Mouse (Mus musculus): Measurements from ENCODE around the gene Syndig1l.

Syndig1l gene

GRCm38 (mm10) chr12:84674666-84675526 is 23.7 kb downstream of the Syndig1l start:
- no peak for DNase-seq (ENCODE audit: low spot score)

DNA sequence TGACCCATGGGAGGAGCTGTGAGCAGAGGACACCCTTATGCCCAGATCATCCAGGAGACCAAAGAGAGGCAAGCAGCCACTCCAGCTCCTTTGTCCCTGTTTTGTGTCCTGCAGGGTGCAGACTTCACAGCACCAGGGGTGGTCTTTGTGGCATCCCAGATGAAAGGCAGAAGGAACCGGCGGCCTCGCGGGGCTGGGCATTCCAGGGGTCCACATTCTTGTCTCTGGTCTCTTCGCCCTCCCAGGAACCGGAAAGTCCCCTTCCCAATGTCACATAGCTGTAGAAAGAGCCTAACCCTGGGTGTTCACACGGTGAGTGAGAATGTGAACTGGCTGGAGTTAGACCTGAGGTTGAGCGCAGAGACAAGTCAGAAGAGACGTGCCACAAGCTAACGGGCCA is 27.0 kb downstream of the Syndig1l start:
- DNase-seq (ENCODE audit: low spot score): no peak

- no peak for DNase-seq (ENCODE audit: low spot score)
Observed at GRCm38 (mm10) chr12:84670555-84670954, 28.1 kb downstream of the Syndig1l start.

DNA sequence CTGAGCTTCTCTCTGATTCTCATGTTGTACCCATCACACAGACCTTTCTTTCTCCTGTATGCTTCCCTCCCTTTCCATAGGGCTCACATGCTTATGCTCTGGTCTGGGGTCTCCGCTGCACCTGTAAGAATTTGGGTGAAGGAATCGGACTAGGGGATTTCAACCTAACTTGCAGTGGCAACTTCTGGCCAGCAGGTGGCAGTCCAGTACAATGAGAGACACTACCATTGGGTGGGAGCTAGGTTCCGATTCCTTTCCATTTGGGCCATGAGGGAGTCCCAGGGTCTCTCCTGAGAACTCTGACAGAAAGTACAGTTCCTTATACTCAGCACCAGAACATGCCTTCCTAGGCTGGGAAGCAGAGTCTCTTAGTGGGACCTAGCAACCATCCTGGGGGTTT is 44.7 kb downstream of the Syndig1l start:
- DNase-seq (ENCODE audit: low spot score): peak; percentile 26

GRCm38 (mm10) chr12:84650234-84650633 is 48.4 kb downstream of the Syndig1l start:
- no peak for DNase-seq (ENCODE audit: low spot score)

GRCm38 (mm10) chr12:84640654-84641053 is 58.0 kb downstream of the Syndig1l start, which contains the start of gene Vrtn:
Vrtn (plus strand) TSS chr12:84641019.
- no peak for DNase-seq (ENCODE audit: low spot score)

- DNase-seq (ENCODE audit: low spot score): no peak
Observed at GRCm38 (mm10) chr12:84640253-84640652, 58.4 kb downstream of the Syndig1l start.

GRCm38 (mm10) chr12:84631867-84632266 is 66.8 kb downstream of the Syndig1l start:
- no peak for DNase-seq (ENCODE audit: low spot score)
